Mouse (Mus musculus) embryonic facial prominence, embryonic 10.5 days (tissue): ENCODE results near the gene Fam168a. TPM values are rescaled to one million over a fixed set of nuclear protein-coding genes. Genes with fewer than 3 reads are reported as not detected.

Source experiments
- DNase-seq: peaks from one replicate; pipeline ENCODE4 v3.0.0-alpha.2; 2017; ENCODE audit warnings: low spot score
- H3K27ac ChIP-seq: fragments of 300-500 bp; sonication (generic); replicated peaks from 2 replicates; pipeline ENCODE4 v1.5.1; 2016; ENCODE audit warnings: mild to moderate bottlenecking
- H3K27me3 ChIP-seq: fragments of 300-500 bp; sonication (generic); replicated peaks from 2 replicates; pipeline ENCODE4 v1.6.1; 2016; ENCODE audit warnings: low read depth, mild to moderate bottlenecking; ENCODE audit not compliant: poor library complexity, severe bottlenecking
- H3K36me3 ChIP-seq: fragments of 300-500 bp; sonication (generic); replicated peaks from 2 replicates; pipeline ENCODE4 v1.6.1; 2016; ENCODE audit warnings: mild to moderate bottlenecking, moderate library complexity
- H3K4me1 ChIP-seq: fragments of 300-500 bp; sonication (generic); 2 replicates; pipeline ENCODE4 v1.6.1; 2016
- H3K4me3 ChIP-seq: fragments of 300-500 bp; sonication (generic); 2 replicates; pipeline ENCODE4 v1.5.1; 2016; ENCODE audit warnings: mild to moderate bottlenecking, moderate library complexity
- H3K9me3 ChIP-seq: fragments of 300-500 bp; sonication (generic); 2 replicates; pipeline ENCODE4 v1.6.1; 2016; ENCODE audit warnings: mild to moderate bottlenecking
- WGBS: fragments of 180-500 bp; shearing (Covaris S2); methylation state at CpG from one replicate; pipeline ENCODE4 v1.1.7; 2016; 5-methylcytosine and 5-hydroxymethylcytosine counted together
- polyA plus RNA-seq: library from polyadenylated mRNA; unstranded; fragments of >200 nt; fragmentation: Nextera tagmentation; extraction: Ambion mirVana; gene quantifications from 2 replicates; pipeline ENCODE4 v1.2.1, GENCODE M21; 2016

The Fam168a gene
- polyA plus RNA-seq, 1 experiment from 2014 or later, result 31.6 TPM

GRCm38 (mm10) chr7:100851481-100852356 lies 145.3 kb downstream of the Fam168a start:
- WGBS, result 73% methylated on average over 9 of the region's 9 CpGs

GRCm38 (mm10) chr7:100853396-100853795 lies 147.0 kb downstream of the Fam168a start:
- Histone ChIP-seq H3K27ac (peak overlapping the region; percentile 57), H3K9me3 (no peaks in the 10 kb centered on the region), H3K27me3 (no peaks in the 10 kb centered on the region), H3K36me3 (peaks cover 9% of the 10 kb centered on the region), H3K4me1 (peaks cover 72% of the 10 kb centered on the region), H3K4me3 (no peak overlapping the region)
- 83% methylated on average over 3 of the region's 3 CpGs for whole genome bisulfite sequencing
- DNase-seq, result no peak

More at GRCm38 (mm10) chr7:100851481-100852356, 145.3 kb downstream of the Fam168a start:
- Histone ChIP-seq H3K9me3 (no peaks in the 10 kb centered on the region), H3K36me3 (peaks cover 23% of the 10 kb centered on the region), H3K4me1 (peaks cover 55% of the 10 kb centered on the region), H3K27me3 (no peaks in the 10 kb centered on the region), H3K27ac (peak overlapping the region; percentile 27; the same call in 1 of the 2 replicates), H3K4me3 (no peak overlapping the region)
- no peak for DNase-seq

- no peaks in the 10 kb centered on the region for H3K9me3 ChIP-seq
- peaks cover 6% of the 10 kb centered on the region for H3K36me3 ChIP-seq
- peak; percentile 60 for DNase-seq
- H3K4me3 ChIP-seq, result 0 out of 2 replicates have a peak overlapping the region, but pooled peaks have one; percentile 19
- peaks cover 78% of the 10 kb centered on the region for H3K4me1 ChIP-seq
- 41% methylated on average over 6 of the region's 6 CpGs for WGBS
- no peaks in the 10 kb centered on the region for H3K27me3 ChIP-seq
- peak overlapping the region; percentile 57 for H3K27ac ChIP-seq
Observed at GRCm38 (mm10) chr7:100854137-100854814, 147.8 kb downstream of the Fam168a start.

- peak overlapping the region; percentile 57; the same call in 1 of the 2 replicates for H3K27ac ChIP-seq
- H3K4me1 ChIP-seq, result peaks cover 83% of the 10 kb centered on the region
- WGBS, result 71% methylated on average over 5 of the region's 5 CpGs
Observed at GRCm38 (mm10) chr7:100854861-100855260, 148.4 kb downstream of the Fam168a start.

GRCm38 (mm10) chr7:100855300-100855699 lies 148.9 kb downstream of the Fam168a start:
- no peak for DNase-seq
- Histone ChIP-seq H3K4me3 (0 out of 2 replicates have a peak overlapping the region, but pooled peaks have one; percentile 4), H3K27me3 (no peaks in the 10 kb centered on the region), H3K27ac (no peak overlapping the region; the same call in 1 of the 2 replicates), H3K9me3 (no peaks in the 10 kb centered on the region), H3K4me1 (peaks cover 87% of the 10 kb centered on the region), H3K36me3 (no peaks in the 10 kb centered on the region)
- WGBS, result 54% methylated on average over 4 of the region's 4 CpGs

More at GRCm38 (mm10) chr7:100854861-100855260, 148.4 kb downstream of the Fam168a start:
- no peak for DNase-seq
- peaks cover 4% of the 10 kb centered on the region for H3K36me3 ChIP-seq
- H3K27me3 ChIP-seq, result no peaks in the 10 kb centered on the region
- no peaks in the 10 kb centered on the region for H3K9me3 ChIP-seq
- H3K4me3 ChIP-seq, result no peak overlapping the region

GRCm38 (mm10) chr7:100855795-100856573 lies 149.5 kb downstream of the Fam168a start:
- 61% methylated on average over 5 of the region's 5 CpGs for WGBS
- no peaks in the 10 kb centered on the region for H3K27me3 ChIP-seq
- 0 out of 2 replicates have a peak overlapping the region, but pooled peaks have one; percentile 4 for H3K4me3 ChIP-seq
- no peak overlapping the region; the same call in 1 of the 2 replicates for H3K27ac ChIP-seq
- H3K9me3 ChIP-seq, result no peaks in the 10 kb centered on the region
- DNase-seq, result no peak
- no peaks in the 10 kb centered on the region for H3K36me3 ChIP-seq
- H3K4me1 ChIP-seq, result peaks cover 93% of the 10 kb centered on the region

- peaks cover 68% of the 10 kb centered on the region for H3K4me1 ChIP-seq
- H3K27ac ChIP-seq, result no peak overlapping the region; the same call in 1 of the 2 replicates
- DNase-seq, result no peak
- no peaks in the 10 kb centered on the region for H3K36me3 ChIP-seq
- no peak overlapping the region for H3K4me3 ChIP-seq
- H3K9me3 ChIP-seq, result no peaks in the 10 kb centered on the region
- H3K27me3 ChIP-seq, result no peaks in the 10 kb centered on the region; the same call in 1 of the 2 replicates
- 76% methylated on average over 3 of the region's 3 CpGs for WGBS
Observed at GRCm38 (mm10) chr7:100860450-100860849, 154.0 kb downstream of the Fam168a start.

GRCm38 (mm10) chr7:100861209-100861608 lies 154.8 kb downstream of the Fam168a start:
- Histone ChIP-seq H3K4me3 (no peak overlapping the region), H3K4me1 (peaks cover 60% of the 10 kb centered on the region)
- WGBS, result 92% methylated on average over 5 of the region's 5 CpGs

GRCm38 (mm10) chr7:100862353-100862752 lies 155.9 kb downstream of the Fam168a start:
- no peaks in the 10 kb centered on the region for H3K9me3 ChIP-seq
- no peaks in the 10 kb centered on the region for H3K36me3 ChIP-seq
- peaks cover 51% of the 10 kb centered on the region for H3K4me1 ChIP-seq
- no peaks in the 10 kb centered on the region; the same call in 1 of the 2 replicates for H3K27me3 ChIP-seq
- peak overlapping the region; percentile 88 for H3K27ac ChIP-seq
- H3K4me3 ChIP-seq, result peak overlapping the region; percentile 88
- WGBS, result 3% methylated on average over 4 of the region's 4 CpGs
- DNase-seq, result no peak

More at GRCm38 (mm10) chr7:100861209-100861608, 154.8 kb downstream of the Fam168a start:
- Histone ChIP-seq H3K36me3 (no peaks in the 10 kb centered on the region), H3K27ac (no peak overlapping the region), H3K27me3 (no peaks in the 10 kb centered on the region; the same call in 1 of the 2 replicates), H3K9me3 (no peaks in the 10 kb centered on the region)
- no peak for DNase-seq

- Histone ChIP-seq H3K4me3 (peak within 1 kb of the TSS; percentile 88), H3K9me3 (no peaks in the 10 kb centered on the region), H3K27me3 (no peaks in the 10 kb centered on the region; the same call in 1 of the 2 replicates), H3K36me3 (no peaks in the 10 kb centered on the region), H3K27ac (peak within 1 kb of the TSS; percentile 88), H3K4me1 (peaks cover 48% of the 10 kb centered on the region)
- WGBS, result under 1% methylated on average over 91 of the region's 91 CpGs
- DNase-seq, result peak; percentile 99
Observed at GRCm38 (mm10) chr7:100862828-100863638, 156.6 kb downstream of the Fam168a start, which contains the start of gene Relt. TSS of gene Relt (minus strand) at chr7:100863446.

GRCm38 (mm10) chr7:100866675-100867074 lies 160.2 kb downstream of the Fam168a start:
- Histone ChIP-seq H3K27me3 (no peaks in the 10 kb centered on the region; the same call in 1 of the 2 replicates), H3K4me3 (no peak overlapping the region), H3K9me3 (no peaks in the 10 kb centered on the region), H3K27ac (no peak overlapping the region), H3K4me1 (peaks cover 22% of the 10 kb centered on the region), H3K36me3 (peaks cover 10% of the 10 kb centered on the region)
- peak; percentile 74 for DNase-seq
- 20% methylated on average over 3 of the region's 3 CpGs for WGBS
